Mouse (Mus musculus): ENCODE measurements around the gene Fshr. TPM values are rescaled to one million over a fixed set of nuclear protein-coding genes. Genes with fewer than 3 reads are reported as not detected.

The Fshr gene
- polyA plus RNA-seq, 1 experiment from 2014 or later: not detected

DNA sequence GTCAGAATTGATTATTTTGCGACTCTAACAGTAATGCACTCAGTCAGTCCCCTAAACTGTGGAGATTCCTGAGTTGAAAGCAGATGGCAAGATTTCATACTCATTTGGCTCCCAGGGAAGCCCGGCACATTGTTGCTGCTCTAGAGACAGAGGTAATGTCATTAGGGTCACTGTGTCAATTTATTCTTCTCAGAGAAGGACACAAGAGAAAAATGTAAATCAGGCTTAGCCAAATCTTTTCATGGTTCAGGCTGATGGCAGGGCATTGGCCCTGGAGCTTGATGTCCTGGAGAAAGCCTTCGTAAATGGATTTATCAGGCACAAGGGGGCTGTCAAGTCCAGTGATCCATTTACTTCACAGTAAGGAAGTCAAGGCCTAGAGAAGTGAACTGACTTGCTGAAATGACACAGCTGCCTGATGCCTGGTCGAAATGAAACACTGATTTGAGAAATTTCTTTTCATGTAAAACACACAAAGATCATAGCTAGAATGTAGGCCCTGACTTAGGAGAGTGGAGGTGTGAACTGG, 262.3 kb downstream of the Fshr start:
- ATAC-seq (ENCODE audit: insufficient read depth) (peak; percentile 86), DNase-seq (peak; percentile 71)
- TF ChIP-seq CTCF (IDR thresholded peaks at IDR 0.05; ENCODE audit: low read depth): peak; percentile 16; the same call in 1 of the 2 replicates
- H3K36me3 ChIP-seq (ENCODE audit: insufficient read depth): no peaks in the 10 kb centered on the region
- no peaks in the 10 kb centered on the region; the same call in 1 of the 2 replicates for H3K4me1 ChIP-seq (ENCODE audit: insufficient read depth)
- H3K4me2 ChIP-seq: no peak overlapping the region
- no peak overlapping the region for H3K4me3 ChIP-seq (ENCODE audit: low read depth, low read length)
- H3K27me3 ChIP-seq (ENCODE audit: insufficient read depth, low read length): no peaks in the 10 kb centered on the region
- no peak overlapping the region for H3K9ac ChIP-seq
- WGBS: 10% methylated on average over 4 of the region's 4 CpGs
- no peaks in the 10 kb centered on the region for H3K9me3 ChIP-seq (ENCODE audit: low read depth, low read length)
- H3K27ac ChIP-seq (ENCODE audit: low read depth): no peak overlapping the region

- Histone ChIP-seq H3K4me2 (no peak overlapping the region), H3K4me1 (ENCODE audit: insufficient read depth) (no peaks in the 10 kb centered on the region; the same call in 1 of the 2 replicates), H3K27ac (ENCODE audit: low read depth) (no peak overlapping the region), H3K36me3 (ENCODE audit: insufficient read depth) (no peaks in the 10 kb centered on the region), H3K4me3 (ENCODE audit: low read depth, low read length) (no peak overlapping the region), H3K9ac (no peak overlapping the region), H3K27me3 (ENCODE audit: insufficient read depth, low read length) (no peaks in the 10 kb centered on the region), H3K9me3 (ENCODE audit: low read depth, low read length) (no peaks in the 10 kb centered on the region)
- TF ChIP-seq CTCF (IDR thresholded peaks at IDR 0.05; ENCODE audit: low read depth): no peak
- 15% methylated on average over 7 of the region's 7 CpGs for whole genome bisulfite sequencing
- peak; percentile 99 for ATAC-seq (ENCODE audit: insufficient read depth)
- peak; percentile 86 for DNase-seq
These were observed 262.9 kb downstream of the Fshr start for GRCm38 (mm10) chr17:88937341-88938152.

DNA sequence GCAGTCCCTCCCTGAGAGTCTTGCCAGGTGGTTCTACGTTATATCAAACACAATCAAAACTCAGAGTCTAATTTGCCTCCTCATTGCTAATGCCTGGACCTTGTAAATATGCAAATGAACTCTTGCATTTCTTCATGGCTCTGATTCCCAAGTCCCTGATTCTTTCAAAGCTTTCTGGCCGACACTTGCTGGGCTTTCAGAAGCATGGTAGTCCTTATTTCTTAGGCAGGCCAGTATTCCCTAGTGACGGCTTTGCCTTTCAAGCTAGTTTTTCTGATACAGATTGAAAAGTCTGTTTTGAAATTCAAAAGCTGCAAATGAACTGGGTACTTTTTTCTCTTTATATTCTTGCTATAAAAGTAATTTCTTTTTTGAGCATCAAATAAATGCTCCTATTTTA, 263.5 kb downstream of the Fshr start:
- Histone ChIP-seq H3K9me3 (ENCODE audit: low read depth, low read length) (no peaks in the 10 kb centered on the region), H3K27me3 (ENCODE audit: insufficient read depth, low read length) (no peaks in the 10 kb centered on the region), H3K4me1 (ENCODE audit: insufficient read depth) (no peaks in the 10 kb centered on the region; the same call in 1 of the 2 replicates), H3K4me3 (ENCODE audit: low read depth, low read length) (no peak overlapping the region), H3K27ac (ENCODE audit: low read depth) (no peak overlapping the region), H3K36me3 (ENCODE audit: insufficient read depth) (no peaks in the 10 kb centered on the region), H3K9ac (no peak overlapping the region), H3K4me2 (no peak overlapping the region)
- no peak for TF ChIP-seq CTCF (IDR thresholded peaks at IDR 0.05; ENCODE audit: low read depth)
- no peak for DNase-seq
- no peak for ATAC-seq (ENCODE audit: insufficient read depth)
- 79% methylated on average over 3 of the region's 3 CpGs for WGBS

Measured in lung, embryonic 14.5 days (tissue).